Mouse (Mus musculus) left cerebral cortex, postnatal 14 days (tissue): Measurements from ENCODE around the gene Aoah. TPM values are rescaled to one million over a fixed set of nuclear protein-coding genes. Genes with fewer than 3 reads are reported as not detected.

ENCODE experiments used
- DNase-seq, 2 experiments: peaks; one replicate each; pipeline ENCODE4 v3.0.0; 2021 to 2022; ENCODE audit warnings: low spot score in 2 of 2, mixed read lengths in 1 of 2
- intact Hi-C: fragments of 180-260 bp; cut with DNase I; formaldehyde crosslinking; loops from one replicate; pipeline ENCODE4 v1.15.1; 2025
- total RNA-seq, 2 experiments: library from RNA; stranded (reverse); gene quantifications; 2 replicates each; pipeline ENCODE4 v1.2.3; 2021

The Aoah gene
- total RNA-seq, 2 experiments from 2014 or later, result 0.17 TPM; not detected in 1

DNA sequence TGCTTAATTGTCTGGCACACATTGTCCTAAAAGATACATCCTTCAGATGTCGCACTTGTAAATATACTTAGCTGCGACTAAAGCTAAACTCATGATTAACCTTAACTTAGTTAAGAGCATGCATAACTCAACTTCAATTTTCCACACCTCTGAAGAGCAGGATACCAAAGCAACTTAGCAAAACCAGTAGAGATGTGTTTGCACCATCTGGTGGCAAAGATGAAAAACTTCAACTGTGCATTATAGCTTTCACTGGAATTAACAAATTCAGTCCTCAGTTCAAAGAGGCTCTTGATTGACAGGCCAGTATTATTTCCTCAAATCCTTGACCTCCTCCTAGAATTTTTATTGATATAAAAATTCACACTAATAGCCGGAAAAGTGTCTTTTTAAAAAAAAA, 241.1 kb downstream of the Aoah start:
- no peak for DNase-seq
- intact Hi-C loops, result loop anchor here (5.0 to 10.0 kb wide), 2 partner anchors 430 to 563 kb away; no protein-coding TSS in a partner anchor

DNA sequence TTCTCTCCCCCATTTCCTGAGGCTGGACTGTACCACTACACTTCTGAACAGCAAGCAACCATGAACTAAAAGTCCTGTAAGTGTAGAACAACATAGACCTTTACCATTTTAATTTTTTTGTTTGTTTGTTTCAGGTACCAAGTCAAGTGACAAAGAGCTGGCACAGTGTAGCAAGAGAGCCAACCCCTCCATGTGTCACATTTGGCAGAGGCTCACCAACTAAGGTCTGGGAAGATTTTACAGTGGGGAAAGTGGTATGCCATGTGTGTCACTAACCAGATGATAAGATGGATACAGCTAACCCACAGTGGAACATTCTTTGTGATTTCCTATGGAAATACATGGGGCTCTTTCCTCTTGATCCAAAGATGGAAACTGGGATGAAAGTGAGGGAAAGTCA, 242.1 kb downstream of the Aoah start:
- intact Hi-C loops, result loop anchor here (5.0 to 10.0 kb wide), 2 partner anchors 431 to 564 kb away; no protein-coding TSS in a partner anchor
- no peak for DNase-seq

DNA sequence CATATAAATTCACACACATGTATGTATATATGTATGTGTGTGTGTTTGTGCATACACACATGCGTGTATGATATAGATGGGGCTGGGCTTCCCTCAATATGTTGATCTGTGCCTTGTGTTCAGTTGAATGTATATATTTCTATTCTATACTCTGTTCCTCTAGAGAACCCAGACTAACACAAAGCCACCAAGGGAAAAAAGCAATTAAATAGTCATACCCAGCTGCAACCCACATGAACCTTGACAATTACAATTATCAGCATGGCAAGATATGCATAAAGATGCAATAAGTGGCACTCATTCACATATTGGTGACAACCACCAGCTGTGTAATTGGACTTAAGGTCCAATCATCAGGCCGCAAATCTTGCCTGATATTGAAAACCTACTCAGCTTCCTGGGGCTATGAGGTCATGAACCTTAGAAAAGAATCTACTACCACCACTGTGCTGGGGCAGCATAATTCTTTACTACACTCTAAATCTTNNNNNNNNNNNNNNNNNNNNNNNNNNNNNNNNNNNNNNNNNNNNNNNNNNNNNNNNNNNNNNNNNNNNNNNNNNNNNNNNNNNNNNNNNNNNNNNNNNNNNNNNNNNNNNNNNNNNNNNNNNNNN, 246.8 kb downstream of the Aoah start:
- intact Hi-C loops, result no loop called here
- no peak for DNase-seq

DNA sequence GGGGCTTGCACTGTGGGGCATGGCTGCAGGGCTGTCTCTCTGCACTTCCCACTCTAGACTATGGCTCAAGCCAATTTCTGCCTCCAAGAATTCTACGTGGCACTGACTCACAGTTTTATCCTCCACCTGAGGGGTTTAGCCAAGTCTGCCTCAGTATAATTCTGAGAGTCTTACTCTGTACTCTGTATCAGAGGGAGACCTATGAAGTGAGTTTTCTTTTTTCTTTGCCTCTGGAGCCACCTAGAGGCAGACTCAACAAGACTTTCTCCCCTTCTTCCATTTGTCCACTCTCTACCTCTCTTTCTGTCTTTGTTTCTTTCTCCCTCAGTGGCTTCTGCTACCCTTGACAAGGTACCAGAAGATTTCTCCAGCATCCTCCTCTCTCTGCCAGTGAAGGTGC, 256.2 kb downstream of the Aoah start:
- intact Hi-C loops, result loop anchor here (2.0 kb wide), 1 partner anchor 751 kb away; no protein-coding TSS in a partner anchor

DNA sequence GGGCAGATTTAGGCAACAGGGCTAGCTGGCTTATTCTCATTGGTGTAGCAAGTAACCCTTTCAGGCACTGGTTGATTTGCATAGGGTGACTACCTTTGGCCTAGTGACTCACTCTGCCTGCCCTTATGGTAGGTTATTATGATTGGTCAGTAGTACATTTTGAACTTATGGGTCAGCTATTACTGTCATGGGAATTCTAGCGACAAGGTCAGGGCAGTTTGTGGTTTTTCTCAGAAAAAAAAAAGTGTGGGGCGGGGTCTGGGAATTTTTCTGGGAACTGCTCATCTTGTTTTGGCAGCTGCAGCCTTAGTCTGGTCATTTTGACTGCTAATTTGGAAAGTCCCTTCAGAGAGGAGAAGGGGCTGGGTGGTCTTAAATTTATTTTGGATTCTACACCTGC, 272.1 kb downstream of the Aoah start:
- intact Hi-C loops, result no loop called here
- DNase-seq, result no peak

More for the DNA sequence above, 256.2 kb downstream of the Aoah start:
- peak in 1 of 2 experiments; percentile 14 for DNase-seq

DNA sequence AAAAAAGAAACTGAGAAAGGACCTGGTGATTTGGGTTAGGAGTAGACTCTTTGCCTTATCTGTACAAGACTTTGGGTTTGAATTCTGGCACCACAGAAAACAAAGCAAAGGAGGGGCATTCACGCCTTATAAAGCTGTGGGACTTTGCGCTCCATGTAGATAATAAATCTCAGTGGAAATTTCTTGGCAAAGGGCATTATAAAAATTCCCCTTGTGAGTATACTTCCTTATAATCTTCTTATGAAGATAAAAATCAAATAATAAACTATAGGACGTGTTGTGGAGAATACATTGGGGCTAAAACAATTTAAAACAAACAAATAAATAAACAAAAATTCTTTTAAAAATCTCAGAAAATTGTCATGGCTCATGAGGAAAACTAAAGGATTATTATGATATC, 280.9 kb downstream of the Aoah start, which contains the start of gene Olfr1370:
Gene Olfr1370 (minus strand): TSS at position 101 of the 400 bp plus-strand sequence.
- intact Hi-C loops, result no loop called here
- DNase-seq, result no peak

DNA sequence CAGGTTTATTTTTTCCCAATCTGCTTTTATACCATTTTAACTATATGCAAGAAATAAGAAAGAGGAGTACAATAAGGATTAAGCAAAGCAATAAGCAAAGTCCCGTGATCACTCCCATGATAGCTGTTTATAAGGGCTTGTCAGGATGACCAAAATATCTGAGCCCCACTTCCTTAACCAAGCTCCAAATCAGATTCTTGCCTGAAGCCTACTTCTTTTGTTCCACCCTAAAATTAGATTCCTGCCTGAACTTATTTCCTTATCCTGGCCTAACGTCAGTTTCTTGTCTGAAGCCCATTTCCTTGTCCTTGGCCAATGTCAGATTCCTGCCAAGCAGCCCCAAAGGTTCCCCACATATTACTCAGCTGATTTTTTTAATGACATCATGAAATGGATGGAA, 288.8 kb downstream of the Aoah start:
- intact Hi-C loops, result no loop called here
- no peak for DNase-seq
